Mouse (Mus musculus): ENCODE data around the gene Heatr4. TPM values are rescaled to one million over a fixed set of nuclear protein-coding genes. Genes with fewer than 3 reads are reported as not detected.

The Heatr4 gene
- polyA plus RNA-seq, 1 experiment: not detected

- no peaks in the 10 kb centered on the region for H3K36me3 ChIP-seq (replicated peaks; ENCODE audit: low read length)
- peaks cover 10% of the 10 kb centered on the region for H3K9me3 ChIP-seq
- no peak overlapping the region for H3K4me3 ChIP-seq (replicated peaks)
- peaks cover 6% of the 10 kb centered on the region for H3K27me3 ChIP-seq (replicated peaks)
- H3K4me1 ChIP-seq: no peaks in the 10 kb centered on the region; the same call in 1 of the 2 replicates
- no peak for TF ChIP-seq FLI1 (IDR thresholded peaks at IDR 0.05; ENCODE audit: low read length)
- TF ChIP-seq GATA1 (IDR thresholded peaks at IDR 0.05; ENCODE audit: borderline replicate concordance, low read length): no peak
Measured at GRCm38 (mm10) chr12:83965235-83965634, 19.4 kb downstream of the Heatr4 start.

- H3K27me3 ChIP-seq (replicated peaks): no peaks in the 10 kb centered on the region
- peaks cover 13% of the 10 kb centered on the region for H3K4me1 ChIP-seq
- H3K9me3 ChIP-seq: no peaks in the 10 kb centered on the region
- TF ChIP-seq GATA1 (IDR thresholded peaks at IDR 0.05; ENCODE audit: borderline replicate concordance, low read length) (no peak), FLI1 (IDR thresholded peaks at IDR 0.05; ENCODE audit: low read length) (no peak)
- H3K4me3 ChIP-seq (replicated peaks): no peak overlapping the region
- peaks cover 32% of the 10 kb centered on the region for H3K36me3 ChIP-seq (replicated peaks; ENCODE audit: low read length)
Measured at GRCm38 (mm10) chr12:83958278-83958677, 26.4 kb downstream of the Heatr4 start.

DNA sequence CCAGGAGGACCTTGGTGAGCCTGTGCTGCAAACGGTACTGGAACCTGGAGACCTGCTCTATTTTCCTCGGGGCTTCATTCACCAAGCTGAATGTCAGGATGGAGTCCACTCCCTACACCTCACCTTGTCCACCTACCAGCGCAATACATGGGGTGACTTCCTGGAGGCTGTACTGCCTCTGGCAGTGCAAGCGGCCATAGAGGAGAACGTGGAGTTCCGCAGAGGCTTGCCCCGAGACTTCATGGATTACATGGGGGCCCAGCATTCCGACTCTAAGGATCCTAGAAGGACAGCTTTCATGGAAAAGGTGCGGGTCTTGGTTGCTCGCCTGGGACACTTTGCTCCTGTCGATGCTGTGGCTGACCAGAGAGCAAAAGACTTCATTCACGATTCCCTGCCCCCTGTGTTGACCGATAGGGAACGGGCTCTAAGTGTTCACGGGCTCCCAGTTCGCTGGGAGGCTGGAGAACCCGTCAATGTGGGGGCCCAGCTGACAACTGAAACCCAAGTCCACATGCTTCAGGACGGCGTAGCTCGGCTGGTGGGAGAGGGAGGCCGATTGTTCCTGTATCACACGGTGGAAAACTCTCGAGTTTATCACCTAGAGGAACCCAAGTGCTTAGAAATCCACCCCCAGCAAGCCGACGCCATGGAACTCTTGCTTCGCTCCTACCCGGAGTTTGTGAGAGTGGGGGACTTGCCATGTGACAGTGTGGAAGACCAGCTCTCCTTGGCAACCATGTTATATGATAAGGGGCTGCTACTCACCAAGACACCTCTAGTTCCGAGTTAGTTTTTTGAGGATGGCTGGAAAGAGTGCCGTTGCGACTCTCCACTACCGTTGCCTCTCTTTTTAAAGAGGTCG lies 32.7 kb downstream of the Heatr4 start:
- peak overlapping the region; percentile 99 for H3K4me3 ChIP-seq (replicated peaks)
- H3K9me3 ChIP-seq: no peaks in the 10 kb centered on the region
- TF ChIP-seq GATA1 (IDR thresholded peaks at IDR 0.05; ENCODE audit: borderline replicate concordance, low read length) (no peak), FLI1 (IDR thresholded peaks at IDR 0.05; ENCODE audit: low read length) (no peak)
- H3K27me3 ChIP-seq (replicated peaks): no peaks in the 10 kb centered on the region
- peaks cover 66% of the 10 kb centered on the region for H3K4me1 ChIP-seq
- H3K36me3 ChIP-seq (replicated peaks; ENCODE audit: low read length): peaks cover 42% of the 10 kb centered on the region

DNA sequence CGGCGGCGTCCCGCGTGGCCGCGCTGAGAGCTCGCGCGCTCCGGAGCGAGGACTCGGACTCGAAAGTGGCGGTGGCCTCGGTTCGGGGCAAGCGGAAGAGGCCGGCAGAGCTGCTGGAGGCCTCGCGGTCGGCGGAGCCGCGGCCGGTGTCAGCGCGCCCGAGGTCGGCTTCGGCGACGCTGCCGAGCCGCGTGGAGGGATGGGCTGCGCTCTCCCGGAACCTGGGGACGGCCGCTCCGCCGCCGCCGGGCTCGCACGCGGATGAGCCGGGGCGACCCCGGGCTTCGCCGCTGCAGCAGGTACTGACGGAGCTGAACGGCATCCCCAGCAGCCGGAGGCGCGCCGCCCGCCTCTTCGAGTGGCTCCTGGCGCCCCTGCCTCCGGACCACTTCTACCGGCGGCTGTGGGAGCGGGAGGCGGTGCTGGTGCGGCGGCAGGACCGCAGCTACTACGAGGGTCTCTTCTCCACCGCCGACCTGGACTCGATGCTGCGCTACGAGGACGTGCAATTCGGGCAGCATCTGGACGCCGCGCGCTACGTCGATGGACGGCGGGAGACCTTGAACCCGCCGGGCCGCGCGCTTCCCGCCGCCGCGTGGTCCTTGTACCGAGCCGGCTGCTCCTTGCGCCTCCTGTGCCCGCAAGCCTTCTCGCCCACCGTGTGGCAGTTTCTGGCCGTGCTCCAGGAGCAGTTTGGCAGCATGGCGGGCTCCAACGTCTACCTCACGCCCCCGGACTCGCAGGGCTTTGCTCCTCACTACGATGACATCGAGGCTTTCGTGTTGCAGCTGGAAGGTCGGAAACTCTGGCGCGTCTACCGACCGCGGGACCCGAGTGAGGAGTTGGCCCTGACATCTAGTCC lies 33.6 kb downstream of the Heatr4 start:
- Histone ChIP-seq H3K36me3 (replicated peaks; ENCODE audit: low read length) (peaks cover 35% of the 10 kb centered on the region), H3K4me3 (replicated peaks) (peak overlapping the region; percentile 99), H3K27me3 (replicated peaks) (no peaks in the 10 kb centered on the region), H3K9me3 (no peaks in the 10 kb centered on the region), H3K4me1 (peaks cover 72% of the 10 kb centered on the region)
- TF ChIP-seq FLI1 (IDR thresholded peaks at IDR 0.05; ENCODE audit: low read length) (no peak), GATA1 (IDR thresholded peaks at IDR 0.05; ENCODE audit: borderline replicate concordance, low read length) (no peak)

DNA sequence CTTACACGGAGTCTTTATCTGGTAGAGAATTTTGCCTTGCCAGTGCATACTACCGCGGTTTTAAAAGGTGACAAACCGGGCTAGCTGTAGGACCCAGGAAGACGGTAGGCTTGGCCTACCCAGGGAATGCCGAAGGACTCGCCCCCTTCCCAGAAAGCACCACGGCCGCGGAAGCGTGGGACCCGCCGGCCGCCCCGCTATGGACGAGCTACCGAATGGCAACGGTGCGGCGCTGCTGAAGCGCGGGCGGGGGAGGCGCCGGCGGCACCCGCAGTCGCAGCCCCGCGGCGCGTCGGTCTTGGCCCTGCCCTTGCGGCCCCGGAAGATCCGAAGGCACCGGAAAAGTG lies 34.2 kb downstream of the Heatr4 start, which contains the start of gene Riox1:
Gene Riox1, plus strand, starts transcription at position 116 of the 347 bp plus-strand sequence.
- Histone ChIP-seq H3K9me3 (no peaks in the 10 kb centered on the region), H3K36me3 (replicated peaks; ENCODE audit: low read length) (peaks cover 29% of the 10 kb centered on the region), H3K4me3 (replicated peaks) (peak within 1 kb of the TSS; percentile 99), H3K4me1 (peaks cover 69% of the 10 kb centered on the region), H3K27me3 (replicated peaks) (no peaks in the 10 kb centered on the region)
- TF ChIP-seq GATA1 (IDR thresholded peaks at IDR 0.05; ENCODE audit: borderline replicate concordance, low read length) (no peak), FLI1 (IDR thresholded peaks at IDR 0.05; ENCODE audit: low read length) (no peak)

DNA sequence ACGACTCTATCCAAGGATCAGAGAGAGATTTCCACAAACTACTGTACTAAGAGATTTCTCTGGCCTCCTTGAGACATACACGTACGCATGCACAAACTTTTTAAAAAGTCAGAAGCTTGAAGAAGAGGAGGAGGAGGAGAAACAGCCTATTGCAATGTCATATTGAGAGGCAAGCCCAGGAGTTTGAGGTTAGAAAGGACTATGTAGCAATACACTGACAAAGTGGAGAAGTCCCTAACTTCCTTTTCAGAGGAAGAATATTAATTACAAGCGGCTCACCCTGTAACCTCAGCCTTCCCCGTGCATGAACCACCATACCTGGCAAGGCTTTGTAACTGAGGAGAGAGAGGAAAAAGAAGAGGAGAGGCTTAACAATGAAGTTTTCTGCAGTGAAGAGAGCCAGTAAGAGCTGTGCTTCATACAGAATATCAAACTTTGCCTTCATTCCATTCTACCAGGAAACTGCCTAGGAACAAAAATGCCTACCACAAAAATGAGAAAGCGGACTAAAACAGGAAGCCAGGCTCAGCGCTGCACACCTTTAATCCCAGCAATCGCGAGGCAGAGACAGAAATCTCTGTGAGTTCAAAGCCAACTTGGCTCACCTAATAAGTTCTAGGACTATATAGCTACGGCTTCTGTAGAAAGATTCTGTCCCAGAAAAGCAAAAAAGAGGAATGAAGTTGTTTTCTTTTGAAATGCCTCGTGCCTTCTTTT lies 34.7 kb downstream of the Heatr4 start:
- no peaks in the 10 kb centered on the region for H3K9me3 ChIP-seq
- H3K4me3 ChIP-seq (replicated peaks): peak overlapping the region; percentile 99
- no peak for TF ChIP-seq GATA1 (IDR thresholded peaks at IDR 0.05; ENCODE audit: borderline replicate concordance, low read length)
- no peak for TF ChIP-seq FLI1 (IDR thresholded peaks at IDR 0.05; ENCODE audit: low read length)
- H3K4me1 ChIP-seq: peaks cover 64% of the 10 kb centered on the region
- peaks cover 24% of the 10 kb centered on the region for H3K36me3 ChIP-seq (replicated peaks; ENCODE audit: low read length)
- no peaks in the 10 kb centered on the region for H3K27me3 ChIP-seq (replicated peaks)

- peaks cover 24% of the 10 kb centered on the region for H3K36me3 ChIP-seq (replicated peaks; ENCODE audit: low read length)
- H3K9me3 ChIP-seq: no peaks in the 10 kb centered on the region
- no peak for TF ChIP-seq FLI1 (IDR thresholded peaks at IDR 0.05; ENCODE audit: low read length)
- TF ChIP-seq GATA1 (IDR thresholded peaks at IDR 0.05; ENCODE audit: borderline replicate concordance, low read length): no peak
- H3K27me3 ChIP-seq (replicated peaks): no peaks in the 10 kb centered on the region
- peaks cover 64% of the 10 kb centered on the region for H3K4me1 ChIP-seq
- peak overlapping the region; percentile 99 for H3K4me3 ChIP-seq (replicated peaks)
Measured at GRCm38 (mm10) chr12:83949043-83949442, 35.6 kb downstream of the Heatr4 start.

DNA sequence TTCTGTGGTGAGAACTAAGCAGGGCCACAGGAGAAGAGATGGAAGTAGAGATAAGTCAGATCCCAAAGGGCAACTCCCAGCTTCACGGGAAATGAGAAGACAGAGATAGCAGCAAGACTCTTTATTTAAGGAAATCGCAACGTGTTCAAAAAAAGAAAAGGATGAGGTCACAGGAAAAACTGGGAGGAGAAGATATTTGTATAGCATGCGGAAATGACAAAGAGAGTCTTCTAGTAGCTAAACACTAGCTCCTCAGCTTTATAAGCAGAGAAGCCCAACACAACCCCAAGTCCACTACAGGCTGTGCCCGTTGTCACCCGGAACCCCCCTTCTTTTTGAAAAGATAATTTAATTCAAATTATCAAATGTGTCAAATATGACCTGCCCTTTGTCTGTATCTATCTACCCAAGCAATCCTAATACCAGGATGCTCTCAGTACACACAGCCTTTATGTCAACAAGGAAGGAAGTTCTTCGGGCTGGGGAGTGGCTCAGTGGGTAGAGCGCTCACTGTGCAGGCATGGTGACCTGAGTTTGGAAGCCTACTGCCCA lies 37.3 kb downstream of the Heatr4 start:
- Histone ChIP-seq H3K9me3 (no peaks in the 10 kb centered on the region), H3K4me1 (peaks cover 53% of the 10 kb centered on the region)

DNA sequence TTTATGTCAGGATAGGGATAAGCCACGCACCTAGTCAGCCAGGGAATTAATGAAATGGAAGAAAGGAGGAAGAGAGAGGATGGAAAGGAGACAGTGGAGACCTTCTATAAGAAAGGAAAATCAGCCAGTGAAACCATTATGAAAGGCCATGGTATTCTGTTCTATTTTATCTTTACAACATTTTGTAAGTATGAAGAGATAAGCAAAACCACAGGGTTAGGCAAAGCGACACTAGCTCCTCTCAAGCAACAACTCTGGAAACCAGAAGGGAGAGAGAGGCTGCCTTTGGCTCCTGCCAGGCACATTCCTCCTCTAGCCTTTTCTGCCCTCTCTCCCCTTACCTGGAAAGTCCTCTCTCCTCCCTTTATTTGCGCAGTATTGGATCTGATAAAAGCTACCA lies 42.7 kb downstream of the Heatr4 start:
- H3K4me1 ChIP-seq: peaks cover 58% of the 10 kb centered on the region
- H3K27me3 ChIP-seq (replicated peaks): no peaks in the 10 kb centered on the region
- TF ChIP-seq FLI1 (IDR thresholded peaks at IDR 0.05; ENCODE audit: low read length) (no peak), GATA1 (IDR thresholded peaks at IDR 0.05; ENCODE audit: borderline replicate concordance, low read length) (no peak)
- no peak overlapping the region for H3K4me3 ChIP-seq (replicated peaks)
- no peaks in the 10 kb centered on the region for H3K36me3 ChIP-seq (replicated peaks; ENCODE audit: low read length)
- no peaks in the 10 kb centered on the region for H3K9me3 ChIP-seq

More for the DNA sequence above, 37.3 kb downstream of the Heatr4 start:
- Histone ChIP-seq H3K36me3 (replicated peaks; ENCODE audit: low read length) (peaks cover 9% of the 10 kb centered on the region), H3K27me3 (replicated peaks) (no peaks in the 10 kb centered on the region), H3K4me3 (replicated peaks) (peak overlapping the region; percentile 82)
- TF ChIP-seq GATA1 (IDR thresholded peaks at IDR 0.05; ENCODE audit: borderline replicate concordance, low read length) (no peak), FLI1 (IDR thresholded peaks at IDR 0.05; ENCODE audit: low read length) (no peak)

Measured in megakaryocyte, embryonic 14.5 days (primary cell).